Mouse (Mus musculus) lung, postnatal 0 days (tissue): Measurements from ENCODE around the gene Mov10.

Experiments used
- CTCF ChIP-seq: IDR thresholded peaks from 2 replicates; pipeline ENCODE4 v1.5.1; 2016; ENCODE audit warnings: antibody characterized with exemption, mild to moderate bottlenecking
- EP300 ChIP-seq: IDR thresholded peaks from 2 replicates; pipeline ENCODE4 v1.6.1; 2016; ENCODE audit warnings: antibody characterized with exemption, mild to moderate bottlenecking, control low read depth

DNA sequence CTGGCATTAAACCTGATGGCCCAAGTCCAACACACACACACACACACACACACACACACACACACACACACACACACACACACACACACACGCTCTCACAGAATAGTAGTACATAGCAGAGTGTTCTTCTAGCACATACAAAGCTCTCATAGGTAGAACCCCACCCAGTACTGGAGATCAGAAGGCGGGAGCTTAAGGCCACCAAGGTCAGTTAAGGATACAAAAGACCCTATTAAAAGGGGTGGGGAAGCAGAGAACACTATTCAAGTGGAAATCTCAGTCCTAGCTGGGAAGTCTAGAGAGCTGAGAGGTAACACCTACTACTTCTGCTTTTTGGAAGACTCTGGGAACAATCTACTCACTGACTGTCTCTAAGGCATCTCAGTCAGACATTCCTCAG lies 3.0 kb downstream of the Mov10 start:
- TF ChIP-seq EP300 (no peak), CTCF (no peak)
